Mouse (Mus musculus) monocyte, adult 5-6 weeks (primary cell): ENCODE measurements around the gene Serpinb1b. TPM values are rescaled to one million over a fixed set of nuclear protein-coding genes. Genes with fewer than 3 reads are reported as not detected.

Experiments
- ATAC-seq: fragments of 153-309, 156-312 bp; replicated peaks from 2 replicates; pipeline ENCODE4 v1.8.0; 2017; ENCODE audit warnings: mild to moderate bottlenecking; ENCODE audit not compliant: low TSS enrichment, insufficient number of reproducible peaks, severe bottlenecking, poor library complexity, low FRiP score
- total RNA-seq: library from RNA; stranded (forward); fragments of 200-1000, 200-491, 200-594 nt; gene quantifications from 3 replicates; pipeline ENCODE4 v1.2.3, GENCODE M21; 2017

The Serpinb1b gene
- total RNA-seq, 1 experiment from 2014 or later: 0.19 TPM

- no peak for ATAC-seq
These were observed 7.5 kb downstream of the Serpinb1b start for GRCm38 (mm10) chr13:33085695-33086432.

GRCm38 (mm10) chr13:33089566-33089965, 11.2 kb downstream of the Serpinb1b start:
- ATAC-seq: no peak

GRCm38 (mm10) chr13:33090546-33090945, 12.2 kb downstream of the Serpinb1b start:
- no peak for ATAC-seq

- ATAC-seq: no peak
These were observed 12.9 kb downstream of the Serpinb1b start for GRCm38 (mm10) chr13:33091306-33091705.

GRCm38 (mm10) chr13:33095575-33095974, 17.2 kb downstream of the Serpinb1b start:
- no peak for ATAC-seq

GRCm38 (mm10) chr13:33105626-33106025, 27.3 kb downstream of the Serpinb1b start:
- ATAC-seq: no peak

- no peak for ATAC-seq
These were observed 34.7 kb downstream of the Serpinb1b start for GRCm38 (mm10) chr13:33113054-33113453.

GRCm38 (mm10) chr13:33137717-33138116, 59.3 kb downstream of the Serpinb1b start:
- no peak for ATAC-seq

- ATAC-seq: no peak
These were observed 63.1 kb downstream of the Serpinb1b start for GRCm38 (mm10) chr13:33141435-33141834.

Other genes with a start within 250 kb of the Serpinb1b start
- 17.5 to 61.2 TPM (median 52.8 TPM) in 3 replicates for gene Serpinb1a, start 227.4 kb upstream of the Serpinb1b start, total RNA-seq
- gene Serpinb1c, start 180.4 kb upstream of the Serpinb1b start, total RNA-seq: 2.3 TPM in 1 of 3 replicates, not detected in the others
- gene Serpinb6b, start 113.4 kb upstream of the Serpinb1b start, total RNA-seq: 148 to 312 TPM (median 231 TPM) in 3 replicates
- gene Serpinb9, start 75.3 kb upstream of the Serpinb1b start, total RNA-seq: 145 to 315 TPM (median 203 TPM) in 3 replicates
- 34.6 to 61.0 TPM (median 35.2 TPM) in 3 replicates for gene Serpinb9b, start 51.2 kb upstream of the Serpinb1b start, total RNA-seq
- not detected in 3 replicates for gene Serpinb9c, start 81.2 kb downstream of the Serpinb1b start, total RNA-seq
- gene Serpinb9d, start 114.4 kb downstream of the Serpinb1b start, total RNA-seq: not detected in 3 replicates
- not detected in 3 replicates for gene Serpinb9e, start 171.0 kb downstream of the Serpinb1b start, total RNA-seq
- gene Serpinb9f, start 245.5 kb downstream of the Serpinb1b start, total RNA-seq: not detected in 3 replicates